Mouse (Mus musculus): Measurements from ENCODE around the gene 1700125H20Rik. TPM values are rescaled to one million over a fixed set of nuclear protein-coding genes. Genes with fewer than 3 reads are reported as not detected.

1700125H20Rik gene
- polyA plus RNA-seq, 1 experiment from 2014 or later = 0.84 TPM

Other genes with a start within 250 kb of the 1700125H20Rik start
- gene Car4, start 212.6 kb upstream of the 1700125H20Rik start, polyA plus RNA-seq (2014; fragmentation: Nextera tagmentation; extraction: Ambion mirVana) = 0.17 TPM in 1 of 2 replicates, not detected in the other
- gene Usp32, start 30.2 kb upstream of the 1700125H20Rik start, polyA plus RNA-seq (2014; fragmentation: Nextera tagmentation; extraction: Ambion mirVana) = 4.1 and 4.6 TPM in 2 replicates
- 49.7 and 50.4 TPM in 2 replicates for gene Appbp2, start 64.7 kb downstream of the 1700125H20Rik start, polyA plus RNA-seq (2014; fragmentation: Nextera tagmentation; extraction: Ambion mirVana)
- 25.7 and 28.1 TPM in 2 replicates for gene Ppm1d, start 140.8 kb downstream of the 1700125H20Rik start, polyA plus RNA-seq (2014; fragmentation: Nextera tagmentation; extraction: Ambion mirVana)
- 34.0 and 37.4 TPM in 2 replicates for gene Bcas3, start 182.8 kb downstream of the 1700125H20Rik start, polyA plus RNA-seq (2014; fragmentation: Nextera tagmentation; extraction: Ambion mirVana)

Measured in limb, embryonic 11.5 days (tissue).